Mouse (Mus musculus) kidney, embryonic 15.5 days (tissue): ENCODE results near the gene Pih1d2. TPM values are rescaled to one million over a fixed set of nuclear protein-coding genes. Genes with fewer than 3 reads are reported as not detected.
A peak's percentile ranks its signal among the peaks of the same experiment; 100 is the strongest.
"Not testable (repeated sequence)": the region's sequence is repeated elsewhere in the genome, so short reads cannot be mapped to it uniquely, and the experiment has no call there.

ENCODE experiments used
- ATAC-seq: fragments of 200-750 bp; cut with Nextera tagmentation; replicated peaks from 2 replicates; pipeline ENCODE4 v1.8.0; 2017; ENCODE audit warnings: moderate TSS enrichment; ENCODE audit not compliant: low FRiP score
- H3K27ac ChIP-seq: fragments of 300-500 bp; sonication (generic); 2 replicates; pipeline ENCODE4 v1.5.1; 2015; ENCODE audit warnings: mild to moderate bottlenecking, inconsistent platforms
- H3K27me3 ChIP-seq: fragments of 300-500 bp; sonication (generic); 2 replicates; pipeline ENCODE4 v1.6.1; 2015; ENCODE audit warnings: inconsistent platforms
- H3K36me3 ChIP-seq: fragments of 300-500 bp; sonication (generic); 2 replicates; pipeline ENCODE4 v1.6.1; 2015; ENCODE audit warnings: inconsistent platforms
- H3K4me1 ChIP-seq: fragments of 300-500 bp; sonication (generic); 2 replicates; pipeline ENCODE4 v1.6.1; 2015; ENCODE audit warnings: inconsistent platforms
- H3K4me2 ChIP-seq: fragments of 300-500 bp; sonication (generic); 2 replicates; pipeline ENCODE4 v1.6.1; 2015; ENCODE audit warnings: moderate library complexity, mild to moderate bottlenecking, inconsistent platforms
- H3K4me3 ChIP-seq: fragments of 300-500 bp; sonication (generic); replicated peaks from 2 replicates; pipeline ENCODE4 v1.5.1; 2015; ENCODE audit warnings: mild to moderate bottlenecking, inconsistent platforms
- H3K9ac ChIP-seq: fragments of 300-500 bp; sonication (generic); 2 replicates; pipeline ENCODE4 v1.6.1; 2015; ENCODE audit warnings: mild to moderate bottlenecking, inconsistent platforms
- H3K9me3 ChIP-seq: fragments of 300-500 bp; sonication (generic); replicated peaks from 2 replicates; pipeline ENCODE4 v1.6.1; 2016; ENCODE audit warnings: inconsistent platforms
- WGBS: fragments of 180-500 bp; shearing (Covaris S2); methylation state at CpG from one replicate; pipeline ENCODE4 v1.1.7; 2015; ENCODE audit warnings: mixed read lengths; 5-methylcytosine and 5-hydroxymethylcytosine counted together
- polyA plus RNA-seq: library from polyadenylated mRNA; unstranded; fragments of >200 nt; fragmentation: Nextera tagmentation; extraction: Ambion mirVana; gene quantifications from 2 replicates; pipeline ENCODE4 v1.2.1, GENCODE M21; 2015

Gene Pih1d2
- polyA plus RNA-seq, 1 experiment from 2014 or later: 4.9 TPM

DNA sequence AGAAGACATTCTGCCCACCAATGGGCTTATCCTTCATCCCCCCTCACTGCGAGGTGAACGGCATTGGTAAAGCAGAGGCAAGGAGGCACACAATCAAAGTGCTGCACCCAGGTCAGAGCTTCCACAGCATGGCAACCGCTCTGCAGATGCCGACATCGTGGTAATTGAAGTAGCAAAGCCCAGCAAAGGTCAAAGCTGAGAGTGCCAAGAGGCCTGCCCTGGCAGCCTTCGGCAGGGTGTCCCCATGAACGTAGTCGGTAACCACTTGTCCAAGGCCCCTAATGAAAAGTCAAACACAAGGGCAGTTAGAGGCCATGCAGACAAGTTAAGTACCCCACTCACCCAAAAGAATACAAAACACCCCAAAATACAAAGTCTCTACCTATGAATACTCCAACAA is 20.1 kb upstream of the Pih1d2 start:
- ATAC-seq: no peak
- no peak overlapping the region for H3K27ac ChIP-seq
- H3K9me3 ChIP-seq: no peaks in the 10 kb centered on the region
- no peak overlapping the region for H3K4me2 ChIP-seq
- H3K4me3 ChIP-seq: no peak overlapping the region
- H3K4me1 ChIP-seq: peaks cover 9% of the 10 kb centered on the region
- peaks cover 59% of the 10 kb centered on the region for H3K36me3 ChIP-seq
- H3K9ac ChIP-seq: no peak overlapping the region
- H3K27me3 ChIP-seq: no peaks in the 10 kb centered on the region
- 90% methylated on average over 8 of the region's 8 CpGs for WGBS

DNA sequence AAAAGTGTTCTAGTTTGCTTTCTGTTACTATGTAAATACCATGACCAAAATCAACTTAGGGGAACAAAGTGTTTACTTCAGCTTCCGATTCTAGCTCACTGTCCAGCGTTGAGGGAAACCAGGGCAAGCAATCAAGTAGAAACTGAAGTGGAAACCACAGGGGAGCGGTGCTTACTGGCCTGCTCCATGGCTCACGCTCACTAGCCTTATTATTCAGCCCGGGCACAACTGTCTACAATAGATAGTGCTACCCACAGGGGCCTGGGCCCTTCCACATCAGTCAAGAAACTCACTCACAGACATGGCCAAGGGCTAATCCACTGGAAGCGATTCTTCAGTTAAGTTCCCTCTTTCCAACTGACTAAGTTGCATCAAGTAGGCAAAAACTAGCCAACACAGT is 15.6 kb upstream of the Pih1d2 start:
- Histone ChIP-seq H3K4me3 (no peak overlapping the region), H3K27me3 (no peaks in the 10 kb centered on the region), H3K9ac (no peak overlapping the region), H3K27ac (no peak overlapping the region), H3K4me1 (peaks cover 26% of the 10 kb centered on the region), H3K4me2 (peak overlapping the region; percentile 79; the same call in 1 of the 2 replicates), H3K9me3 (no peaks in the 10 kb centered on the region), H3K36me3 (peaks cover 58% of the 10 kb centered on the region)
- no peak for ATAC-seq
- 92% methylated on average over 6 of the region's 6 CpGs for WGBS

- Histone ChIP-seq H3K27ac (no peak overlapping the region), H3K27me3 (no peaks in the 10 kb centered on the region), H3K4me1 (peaks cover 26% of the 10 kb centered on the region), H3K9ac (peak overlapping the region; percentile 85; the same call in 1 of the 2 replicates), H3K9me3 (no peaks in the 10 kb centered on the region), H3K36me3 (peaks cover 57% of the 10 kb centered on the region), H3K4me3 (peak overlapping the region; percentile 76), H3K4me2 (peak overlapping the region; percentile 79)
- 80% methylated on average over 7 of the region's 7 CpGs for WGBS
- no peak for ATAC-seq
Observed at GRCm38 (mm10) chr9:50602055-50602845, 14.9 kb upstream of the Pih1d2 start.

GRCm38 (mm10) chr9:50603189-50603997 is 13.7 kb upstream of the Pih1d2 start, which contains the start of the genes Sdhd and Timm8b:
Gene Sdhd, minus strand, starts transcription at chr9:50603812.
Gene Timm8b, plus strand, starts transcription at chr9:50603910.
- peak; percentile 98 for ATAC-seq
- Histone ChIP-seq H3K9ac (peak within 1 kb of the TSS; percentile 85), H3K4me3 (peak within 1 kb of the TSS; percentile 76), H3K27ac (peak within 1 kb of the TSS; percentile 95), H3K27me3 (no peaks in the 10 kb centered on the region), H3K4me2 (peak within 1 kb of the TSS; percentile 79), H3K4me1 (peaks cover 26% of the 10 kb centered on the region), H3K9me3 (no peaks in the 10 kb centered on the region), H3K36me3 (peaks cover 57% of the 10 kb centered on the region)
- under 1% methylated on average over 48 of the region's 48 CpGs for WGBS

DNA sequence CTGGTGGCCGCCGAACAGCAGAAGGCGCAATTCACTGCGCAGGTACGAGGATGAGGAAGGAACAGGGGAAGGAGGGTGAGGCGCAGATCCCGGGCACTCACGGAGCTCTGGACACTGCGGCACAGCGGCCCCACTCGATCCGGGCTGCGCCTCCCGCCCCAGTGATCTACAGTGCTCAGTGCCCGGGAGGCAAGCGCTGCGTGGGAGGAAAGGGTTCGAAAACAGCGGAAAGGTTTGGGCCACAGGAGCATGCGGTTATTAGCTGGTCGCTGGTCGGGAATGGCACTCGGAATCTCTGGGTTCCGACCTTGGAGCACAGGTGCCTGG is 13.2 kb upstream of the Pih1d2 start:
- Histone ChIP-seq H3K27me3 (no peaks in the 10 kb centered on the region), H3K4me3 (peak overlapping the region; percentile 76), H3K4me1 (peaks cover 26% of the 10 kb centered on the region), H3K9me3 (no peaks in the 10 kb centered on the region), H3K4me2 (peak overlapping the region; percentile 79), H3K27ac (peak overlapping the region; percentile 95), H3K9ac (peak overlapping the region; percentile 85), H3K36me3 (peaks cover 57% of the 10 kb centered on the region)
- peak; percentile 88 for ATAC-seq
- under 1% methylated on average over 24 of the region's 24 CpGs for WGBS

- H3K9me3 ChIP-seq: no peaks in the 10 kb centered on the region
- peaks cover 26% of the 10 kb centered on the region for H3K4me1 ChIP-seq
- ATAC-seq: no peak
- H3K9ac ChIP-seq: peak overlapping the region; percentile 85
- H3K27me3 ChIP-seq: no peaks in the 10 kb centered on the region
- peak overlapping the region; percentile 76 for H3K4me3 ChIP-seq
- peaks cover 56% of the 10 kb centered on the region for H3K36me3 ChIP-seq
- H3K27ac ChIP-seq: peak overlapping the region; percentile 95
- H3K4me2 ChIP-seq: peak overlapping the region; percentile 79
- 1% methylated on average over 6 of the region's 6 CpGs for WGBS
Observed at GRCm38 (mm10) chr9:50604338-50604737, 12.8 kb upstream of the Pih1d2 start.

GRCm38 (mm10) chr9:50612115-50612514 is 5.0 kb upstream of the Pih1d2 start:
- H3K9ac ChIP-seq: no peak overlapping the region
- no peaks in the 10 kb centered on the region for H3K27me3 ChIP-seq
- no peak overlapping the region for H3K27ac ChIP-seq
- H3K36me3 ChIP-seq: peaks cover 79% of the 10 kb centered on the region
- 85% methylated on average over 4 of the region's 4 CpGs for whole genome bisulfite sequencing
- no peak overlapping the region for H3K4me2 ChIP-seq
- H3K9me3 ChIP-seq: no peaks in the 10 kb centered on the region
- H3K4me3 ChIP-seq: no peak overlapping the region
- peaks cover 8% of the 10 kb centered on the region for H3K4me1 ChIP-seq
- no peak for ATAC-seq

DNA sequence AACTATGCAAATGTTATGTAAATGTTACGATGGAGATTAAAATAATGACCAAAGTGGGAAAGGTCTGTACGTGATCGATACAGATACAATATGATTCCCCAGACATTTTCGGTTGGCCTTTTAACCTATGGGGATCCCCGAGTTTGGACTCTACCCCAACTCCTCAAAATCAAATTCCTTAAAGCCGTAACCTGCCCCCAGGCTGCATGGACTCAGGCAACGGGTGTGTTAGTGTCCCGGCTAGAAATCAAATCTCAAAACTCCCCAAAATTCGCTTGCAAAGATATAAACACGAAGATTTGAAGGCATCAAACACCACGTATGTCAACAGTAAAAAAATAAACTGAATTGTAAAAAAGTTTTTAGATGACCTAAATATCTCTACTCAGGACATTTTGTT is 960 bp upstream of the Pih1d2 start:
- peak overlapping the region; percentile 60 for H3K4me2 ChIP-seq
- no peaks in the 10 kb centered on the region for H3K9me3 ChIP-seq
- H3K4me3 ChIP-seq: peak overlapping the region; percentile 99
- peaks cover 41% of the 10 kb centered on the region for H3K36me3 ChIP-seq
- H3K27me3 ChIP-seq: no peaks in the 10 kb centered on the region
- WGBS: 34% methylated on average over 11 of the region's 11 CpGs
- H3K9ac ChIP-seq: peak overlapping the region; percentile 99
- peak overlapping the region; percentile 98 for H3K27ac ChIP-seq
- H3K4me1 ChIP-seq: peaks cover 12% of the 10 kb centered on the region
- no peak for ATAC-seq

- Histone ChIP-seq H3K4me3 (peak overlapping the region; percentile 99), H3K4me1 (peaks cover 12% of the 10 kb centered on the region), H3K9ac (0 out of 2 replicates have a peak overlapping the region, but pooled peaks have one; percentile 99), H3K9me3 (no peaks in the 10 kb centered on the region), H3K27ac (no peak overlapping the region), H3K27me3 (no peaks in the 10 kb centered on the region), H3K36me3 (peaks cover 25% of the 10 kb centered on the region), H3K4me2 (peak overlapping the region; percentile 60)
- ATAC-seq: no peak
- WGBS: 64% methylated on average over 9 of the region's 9 CpGs
Observed at GRCm38 (mm10) chr9:50617794-50618330, 741 bp downstream of the Pih1d2 start.

DNA sequence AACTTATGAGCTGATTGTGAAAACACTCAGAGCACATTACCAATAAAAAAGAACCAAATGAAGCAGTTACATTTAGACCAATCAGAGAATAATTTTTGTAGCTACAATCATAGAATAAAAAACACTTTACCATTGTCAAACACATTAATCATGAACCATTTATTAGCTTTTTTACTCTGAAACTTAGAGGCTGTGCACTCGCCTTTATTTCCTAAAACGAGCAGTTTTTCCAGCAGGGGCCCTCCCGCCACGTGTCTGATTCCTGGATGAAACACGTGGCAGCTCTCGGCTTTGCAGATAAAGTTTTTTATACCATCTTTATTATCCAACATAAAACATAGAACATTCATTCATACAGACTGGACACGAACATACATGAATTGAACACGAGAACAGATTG is 13.8 kb downstream of the Pih1d2 start:
- H3K4me1 ChIP-seq, H3K9me3 ChIP-seq, H3K9ac ChIP-seq, H3K4me3 ChIP-seq, H3K27ac ChIP-seq, H3K27me3 ChIP-seq, ATAC-seq, H3K4me2 ChIP-seq: not testable (repeated sequence)
- peaks cover 35% of the 10 kb centered on the region for H3K36me3 ChIP-seq
- 92% methylated on average over 6 of the region's 8 CpGs for WGBS

GRCm38 (mm10) chr9:50632016-50632688 is 15.0 kb downstream of the Pih1d2 start:
- Histone ChIP-seq H3K4me3 (no peak overlapping the region), H3K9ac (no peak overlapping the region), H3K27me3 (no peaks in the 10 kb centered on the region), H3K4me1 (no peaks in the 10 kb centered on the region), H3K4me2 (no peak overlapping the region), H3K27ac (no peak overlapping the region), H3K36me3 (peaks cover 45% of the 10 kb centered on the region), H3K9me3 (no peaks in the 10 kb centered on the region)
- no peak for ATAC-seq
- WGBS: 88% methylated on average over 6 of the region's 6 CpGs
